Mouse (Mus musculus) limb, embryonic 11.5 days (tissue): ENCODE results near the gene Ganc. TPM values are rescaled to one million over a fixed set of nuclear protein-coding genes. Genes with fewer than 3 reads are reported as not detected.
A peak's percentile ranks its signal among the peaks of the same experiment; 100 is the strongest.

ENCODE experiments used
- ATAC-seq: fragments of 200-750 bp; cut with Nextera tagmentation; 2 replicates; pipeline ENCODE4 v1.8.0; 2017; ENCODE audit warnings: low read depth; ENCODE audit not compliant: insufficient number of reproducible peaks, low FRiP score, low TSS enrichment
- DNase-seq: peaks from one replicate; pipeline ENCODE4 v3.0.0-alpha.2; 2015; ENCODE audit warnings: low spot score
- H3K27ac ChIP-seq: fragments of 300-500 bp; sonication (generic); replicated peaks from 2 replicates; pipeline ENCODE4 v1.5.1; 2014; ENCODE audit warnings: low read depth, mild to moderate bottlenecking, low read length
- H3K27me3 ChIP-seq: fragments of 300-500 bp; sonication (generic); 2 replicates; pipeline ENCODE4 v1.6.1; 2014; ENCODE audit warnings: mild to moderate bottlenecking, low read length, mixed read lengths; ENCODE audit not compliant: control insufficient read depth, insufficient read depth
- H3K36me3 ChIP-seq: fragments of 300-500 bp; sonication (generic); 2 replicates; pipeline ENCODE4 v1.6.1; 2014; ENCODE audit warnings: mild to moderate bottlenecking, low read length, moderate library complexity, mixed read lengths; ENCODE audit not compliant: control insufficient read depth, insufficient read depth
- H3K4me1 ChIP-seq: fragments of 300-500 bp; sonication (generic); 2 replicates; pipeline ENCODE4 v1.6.1; 2014; ENCODE audit warnings: low read length, mixed read lengths; ENCODE audit not compliant: control insufficient read depth, insufficient read depth
- H3K4me2 ChIP-seq: fragments of 300-500 bp; sonication (generic); 2 replicates; pipeline ENCODE4 v1.6.1; 2014; ENCODE audit warnings: low read depth, mild to moderate bottlenecking, moderate library complexity; ENCODE audit not compliant: severe bottlenecking
- H3K4me3 ChIP-seq: fragments of 300-500 bp; sonication (generic); 2 replicates; pipeline ENCODE4 v1.5.1; 2014; ENCODE audit warnings: low read depth, low read length
- H3K9ac ChIP-seq: fragments of 300-500 bp; sonication (generic); 2 replicates; pipeline ENCODE4 v1.6.1; 2014; ENCODE audit warnings: mild to moderate bottlenecking, low read length
- H3K9me3 ChIP-seq: fragments of 300-500 bp; sonication (generic); 2 replicates; pipeline ENCODE4 v1.6.1; 2016; ENCODE audit warnings: low read length; ENCODE audit not compliant: control insufficient read depth
- WGBS: fragments of 180-500 bp; shearing (Covaris S2); extraction: QIAGEN DNeasy Blood & Tissue Kit; methylation state at CpG from one replicate; pipeline ENCODE4 v1.1.7; 2014; 5-methylcytosine and 5-hydroxymethylcytosine counted together
- polyA plus RNA-seq: library from polyadenylated mRNA; unstranded; fragments of >200 nt; fragmentation: Nextera tagmentation; extraction: Ambion mirVana; gene quantifications from 2 replicates; pipeline ENCODE4 v1.2.1, GENCODE M21; 2014

Gene Ganc
- 6.6 and 6.7 TPM in 2 replicates for polyA plus RNA-seq

DNA sequence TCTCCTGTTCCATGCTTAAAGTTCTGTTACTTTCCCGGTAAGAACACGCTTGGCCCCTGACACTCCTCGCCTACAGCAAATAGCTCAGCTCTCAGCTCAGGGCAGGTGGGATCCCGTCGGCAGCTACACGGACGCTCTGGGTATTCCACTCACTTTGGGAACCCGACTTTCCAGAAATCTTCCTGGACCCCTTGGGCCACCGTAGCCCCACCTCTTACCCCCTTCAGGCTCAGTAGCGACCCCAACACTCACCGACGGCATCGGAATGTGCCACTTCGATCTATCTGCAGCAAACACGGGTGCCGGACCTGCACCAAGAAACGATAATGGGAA, at the start of gene Ganc:
TSS of gene Ganc (plus strand) at position 244 of the 333 bp plus-strand sequence.
- no peaks in the 10 kb centered on the region for H3K27me3 ChIP-seq
- no peaks in the 10 kb centered on the region for H3K9me3 ChIP-seq
- H3K4me1 ChIP-seq: no peaks in the 10 kb centered on the region; the same call in 1 of the 2 replicates
- H3K9ac ChIP-seq: peak within 1 kb of the TSS; percentile 83
- no peaks in the 10 kb centered on the region for H3K36me3 ChIP-seq
- H3K4me3 ChIP-seq: peak within 1 kb of the TSS; percentile 70
- under 1% methylated on average over 17 of the region's 17 CpGs for WGBS
- DNase-seq (no peak), ATAC-seq (peak; percentile 82)
- H3K4me2 ChIP-seq: peak within 1 kb of the TSS; percentile 79
- peak within 1 kb of the TSS; percentile 90 for H3K27ac ChIP-seq

DNA sequence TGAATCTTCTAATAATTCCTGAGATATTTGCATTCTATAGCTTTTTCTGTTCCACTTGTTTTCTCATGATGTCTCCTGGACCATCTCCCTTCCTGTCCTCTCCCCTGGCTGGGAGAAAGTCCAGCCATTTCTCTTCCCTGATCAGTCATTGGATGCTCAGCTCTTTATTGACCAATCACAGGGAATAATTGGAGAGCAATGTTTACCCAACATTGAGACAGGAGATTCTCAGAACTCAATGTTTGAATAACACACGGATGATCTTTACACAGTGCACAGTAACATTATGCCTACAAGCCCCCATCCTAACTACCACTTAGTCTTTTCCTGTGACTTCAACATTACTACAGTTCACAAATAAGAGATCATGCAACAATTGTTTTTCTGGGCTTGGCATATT, 43.3 kb upstream of the Ganc start:
- ATAC-seq: no peak

DNA sequence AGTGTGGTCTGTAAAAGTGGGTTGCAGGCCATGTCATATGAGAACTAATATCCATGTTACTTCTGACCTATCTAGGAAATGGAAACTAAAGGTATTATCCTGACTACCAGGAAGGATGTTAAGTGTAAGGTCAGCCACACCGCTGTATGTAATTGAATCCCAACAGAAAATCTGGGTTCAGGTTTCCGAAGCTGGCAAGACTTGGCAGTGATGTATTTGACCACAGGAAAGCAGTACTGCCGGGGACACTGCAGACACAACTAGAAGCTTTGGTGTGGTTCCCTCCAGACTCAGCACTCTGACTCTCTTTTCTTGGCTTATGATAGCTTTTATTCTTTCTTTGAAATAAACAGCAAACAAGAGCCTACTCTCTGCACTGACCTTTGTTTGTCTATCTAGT, 37.2 kb upstream of the Ganc start:
- DNase-seq: no peak
- ATAC-seq: no peak
- WGBS: 85% methylated on average over 3 of the region's 3 CpGs
- Histone ChIP-seq H3K36me3 (peaks cover 14% of the 10 kb centered on the region; the same call in 1 of the 2 replicates), H3K4me2 (no peak overlapping the region), H3K9me3 (no peaks in the 10 kb centered on the region), H3K4me3 (no peak overlapping the region), H3K4me1 (no peaks in the 10 kb centered on the region), H3K27me3 (no peaks in the 10 kb centered on the region), H3K27ac (no peak overlapping the region), H3K9ac (no peak overlapping the region)

More for the DNA sequence above, 43.3 kb upstream of the Ganc start:
- no peak overlapping the region for H3K4me3 ChIP-seq
- WGBS: 83% methylated on average over 1 of the region's 1 CpGs
- no peaks in the 10 kb centered on the region for H3K9me3 ChIP-seq
- H3K27ac ChIP-seq: no peak overlapping the region
- no peak for DNase-seq
- H3K4me1 ChIP-seq: no peaks in the 10 kb centered on the region
- no peaks in the 10 kb centered on the region for H3K27me3 ChIP-seq
- peaks cover 9% of the 10 kb centered on the region; the same call in 1 of the 2 replicates for H3K36me3 ChIP-seq
- H3K4me2 ChIP-seq: no peak overlapping the region
- no peak overlapping the region for H3K9ac ChIP-seq

DNA sequence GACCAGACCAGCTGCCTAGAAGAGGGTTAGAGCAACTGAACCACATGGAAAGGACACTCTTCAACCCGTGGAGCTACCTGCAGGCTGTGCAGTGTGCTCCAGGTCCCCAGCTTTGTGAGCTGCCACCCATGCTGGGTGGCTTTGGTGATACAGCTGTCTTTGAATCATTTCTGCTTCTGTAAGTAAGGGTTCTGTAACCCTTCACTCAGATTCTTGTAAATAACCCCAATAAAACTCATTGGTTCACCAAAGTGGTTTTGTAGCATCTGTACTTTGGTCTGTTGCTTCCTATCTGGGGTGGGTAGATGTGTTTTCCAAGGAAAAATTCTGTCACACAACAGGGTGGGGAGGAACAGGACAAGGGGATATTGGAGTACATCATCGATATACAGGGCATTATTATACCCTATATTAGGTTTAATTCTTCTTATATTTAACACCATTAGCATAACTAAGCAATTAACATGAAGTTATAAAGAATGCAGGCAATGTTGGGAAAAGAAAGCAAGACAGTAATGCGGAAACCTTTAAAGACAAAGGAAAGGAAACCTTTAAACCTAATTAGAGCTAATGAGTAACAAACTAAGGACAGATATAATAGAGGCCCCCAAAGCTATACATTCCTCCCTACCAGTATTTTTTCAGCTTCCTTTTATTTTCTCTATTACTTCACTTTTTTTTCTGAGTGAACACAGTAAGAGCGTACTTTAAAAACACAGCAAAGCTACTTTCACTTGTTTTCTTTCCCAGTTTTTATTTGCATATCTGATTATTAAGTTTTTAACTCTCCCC, 36.1 kb upstream of the Ganc start:
- H3K4me3 ChIP-seq: no peak overlapping the region
- H3K9ac ChIP-seq: no peak overlapping the region
- H3K27ac ChIP-seq: no peak overlapping the region
- ATAC-seq: no peak
- peaks cover 12% of the 10 kb centered on the region; the same call in 1 of the 2 replicates for H3K36me3 ChIP-seq
- DNase-seq: no peak
- H3K9me3 ChIP-seq: no peaks in the 10 kb centered on the region
- WGBS: 94% methylated on average over 4 of the region's 4 CpGs
- H3K27me3 ChIP-seq: no peaks in the 10 kb centered on the region
- no peak overlapping the region for H3K4me2 ChIP-seq
- H3K4me1 ChIP-seq: no peaks in the 10 kb centered on the region

DNA sequence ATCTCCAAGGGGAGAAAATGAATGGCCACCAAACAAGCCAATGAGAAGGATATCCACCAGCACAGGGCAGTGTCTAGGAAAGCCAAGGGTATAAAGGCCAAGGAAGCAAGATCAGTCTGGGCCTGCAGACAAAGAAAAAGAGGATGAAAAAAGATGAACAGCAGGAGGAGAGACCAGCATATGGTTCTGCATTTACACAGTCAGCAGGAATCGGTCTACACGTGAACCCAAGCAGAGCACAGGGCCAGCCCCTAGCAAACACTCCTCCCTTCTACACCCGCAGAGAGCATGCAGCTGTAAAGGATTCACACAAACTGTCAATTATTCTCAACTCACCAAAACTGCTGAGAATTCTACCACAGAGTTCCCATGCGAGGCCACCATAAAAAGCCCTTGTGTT, 29.8 kb upstream of the Ganc start:
- DNase-seq (no peak), ATAC-seq (no peak)
- Histone ChIP-seq H3K27me3 (no peaks in the 10 kb centered on the region), H3K4me1 (no peaks in the 10 kb centered on the region), H3K9ac (no peak overlapping the region), H3K4me3 (no peak overlapping the region), H3K27ac (no peak overlapping the region), H3K9me3 (no peaks in the 10 kb centered on the region), H3K4me2 (no peak overlapping the region), H3K36me3 (peaks cover 14% of the 10 kb centered on the region)
- 86% methylated on average over 4 of the region's 4 CpGs for WGBS

DNA sequence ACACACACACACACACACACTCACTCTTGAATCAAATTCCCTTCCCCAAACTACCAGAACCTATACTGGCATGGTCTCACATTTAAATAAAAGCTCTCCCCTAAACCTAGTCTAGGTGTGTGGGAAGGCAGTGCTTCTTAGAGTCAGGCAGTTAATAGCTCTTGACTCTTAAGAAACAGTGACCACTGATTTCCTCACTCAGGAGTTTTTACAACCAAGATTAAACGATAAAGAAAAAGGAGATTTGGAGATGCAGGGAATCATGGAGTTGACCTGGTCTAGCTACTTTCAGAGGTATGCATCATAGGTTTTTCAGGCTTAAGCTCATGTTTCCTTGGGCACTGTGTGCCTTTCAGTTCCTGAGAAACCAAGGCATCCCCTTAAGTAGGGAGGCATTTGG, 17.4 kb upstream of the Ganc start:
- no peaks in the 10 kb centered on the region for H3K27me3 ChIP-seq
- 86% methylated on average over 1 of the region's 1 CpGs for WGBS
- no peak for DNase-seq

DNA sequence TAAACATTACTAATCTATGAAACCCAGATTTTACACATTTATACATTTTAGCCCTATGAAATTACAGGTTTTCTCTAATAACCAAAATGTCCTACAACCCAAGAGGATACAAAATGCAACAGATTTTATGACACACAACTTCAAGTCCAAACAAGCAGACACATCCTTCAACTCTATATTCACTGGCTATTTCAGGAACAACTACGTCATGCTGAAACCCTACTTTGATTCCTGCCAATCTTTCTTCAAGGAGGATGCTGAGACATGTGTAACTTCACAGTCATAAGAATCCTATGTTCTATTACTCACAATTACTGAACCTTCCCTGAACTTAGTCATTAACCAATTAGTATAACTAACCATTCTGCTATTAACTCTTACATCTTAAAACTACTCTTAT, 16.4 kb upstream of the Ganc start:
- Histone ChIP-seq H3K4me3 (no peak overlapping the region), H3K4me1 (no peaks in the 10 kb centered on the region), H3K9me3 (no peaks in the 10 kb centered on the region), H3K27me3 (no peaks in the 10 kb centered on the region), H3K9ac (no peak overlapping the region), H3K4me2 (no peak overlapping the region), H3K27ac (no peak overlapping the region), H3K36me3 (peaks cover 11% of the 10 kb centered on the region)
- 92% methylated on average over 1 of the region's 1 CpGs for WGBS
- ATAC-seq (no peak), DNase-seq (no peak)

More for the DNA sequence above, 17.4 kb upstream of the Ganc start:
- Histone ChIP-seq H3K9me3 (no peaks in the 10 kb centered on the region), H3K4me3 (no peak overlapping the region), H3K9ac (no peak overlapping the region), H3K36me3 (peaks cover 11% of the 10 kb centered on the region), H3K27ac (no peak overlapping the region), H3K4me2 (no peak overlapping the region), H3K4me1 (no peaks in the 10 kb centered on the region)
- ATAC-seq: no peak

DNA sequence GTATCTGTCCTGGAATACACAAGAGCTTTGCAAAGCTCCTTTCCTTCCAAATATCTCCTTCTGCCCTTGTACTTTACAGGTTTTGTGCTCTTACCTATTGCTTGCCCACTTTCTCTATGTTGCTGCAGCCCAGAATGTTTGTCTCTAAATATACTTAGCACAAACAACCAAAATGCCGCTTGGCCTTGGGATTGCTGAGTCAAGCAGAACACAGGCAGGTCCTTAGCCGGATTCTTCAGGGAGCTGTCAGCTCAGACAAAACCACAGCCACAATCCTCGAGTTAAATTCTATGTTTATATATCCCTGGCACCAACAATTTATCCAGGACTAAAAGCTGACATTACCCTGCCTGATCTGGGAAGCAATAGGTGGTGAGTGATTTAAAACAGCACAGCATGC, 14.3 kb upstream of the Ganc start:
- Histone ChIP-seq H3K9me3 (no peaks in the 10 kb centered on the region), H3K27ac (no peak overlapping the region), H3K4me1 (no peaks in the 10 kb centered on the region), H3K4me2 (no peak overlapping the region), H3K36me3 (peaks cover 5% of the 10 kb centered on the region), H3K27me3 (no peaks in the 10 kb centered on the region), H3K9ac (no peak overlapping the region), H3K4me3 (no peak overlapping the region)
- ATAC-seq (no peak), DNase-seq (no peak)
- 82% methylated on average over 3 of the region's 3 CpGs for WGBS

DNA sequence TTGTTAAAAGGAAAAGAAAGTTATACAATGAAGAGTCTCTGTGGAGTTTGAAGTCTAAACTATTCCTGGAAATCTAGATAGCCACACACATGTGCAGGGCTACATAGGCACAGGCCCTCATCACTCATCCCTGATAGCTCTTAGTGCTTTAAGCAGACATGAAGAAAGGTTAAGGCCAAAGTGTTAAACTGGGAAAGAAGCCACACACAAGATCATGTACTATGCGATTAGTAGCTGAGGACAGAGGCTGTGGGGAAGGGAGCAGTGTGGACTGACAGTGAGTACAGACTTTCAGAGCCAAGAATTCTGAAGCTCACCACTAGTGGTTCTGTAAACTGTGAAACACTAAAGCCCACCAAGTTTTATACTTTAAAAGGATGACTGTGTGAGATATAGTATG, 12.8 kb upstream of the Ganc start:
- Histone ChIP-seq H3K4me3 (no peak overlapping the region), H3K27me3 (no peaks in the 10 kb centered on the region), H3K4me2 (no peak overlapping the region), H3K27ac (no peak overlapping the region), H3K36me3 (peaks cover 5% of the 10 kb centered on the region), H3K9me3 (no peaks in the 10 kb centered on the region), H3K9ac (no peak overlapping the region), H3K4me1 (no peaks in the 10 kb centered on the region)
- ATAC-seq (no peak), DNase-seq (no peak)
- 96% methylated on average over 1 of the region's 1 CpGs for WGBS
